Mouse (Mus musculus): Measurements from ENCODE around the gene Anks1.
"Not testable (repeated sequence)": the region's sequence is repeated elsewhere in the genome, so short reads cannot be mapped to it uniquely, and the experiment has no call there.

Anks1 gene

GRCm38 (mm10) chr17:27931826-27932225 lies 22.7 kb downstream of the Anks1 start:
- no peak for DNase-seq (ENCODE audit: low read depth, low spot score)

GRCm38 (mm10) chr17:27934136-27934910 lies 25.2 kb downstream of the Anks1 start:
- DNase-seq (ENCODE audit: low read depth, low spot score), result no peak

GRCm38 (mm10) chr17:27935091-27935490 lies 26.0 kb downstream of the Anks1 start:
- no peak for DNase-seq (ENCODE audit: low read depth, low spot score)

GRCm38 (mm10) chr17:27937054-27937615 lies 28.0 kb downstream of the Anks1 start:
- DNase-seq (ENCODE audit: low read depth, low spot score), result no peak

- no peak for DNase-seq (ENCODE audit: low read depth, low spot score)
Measured at GRCm38 (mm10) chr17:27938121-27938754, 29.1 kb downstream of the Anks1 start.

GRCm38 (mm10) chr17:27939028-27939427 lies 29.9 kb downstream of the Anks1 start:
- DNase-seq (ENCODE audit: low read depth, low spot score), result no peak

GRCm38 (mm10) chr17:27940352-27940751 lies 31.2 kb downstream of the Anks1 start:
- DNase-seq (ENCODE audit: low read depth, low spot score), result no peak

- no peak for DNase-seq (ENCODE audit: low read depth, low spot score)
Measured at GRCm38 (mm10) chr17:27941178-27941577, 32.1 kb downstream of the Anks1 start.

- DNase-seq (ENCODE audit: low read depth, low spot score), result no peak
Measured at GRCm38 (mm10) chr17:27941698-27942097, 32.6 kb downstream of the Anks1 start.

GRCm38 (mm10) chr17:27942131-27942530 lies 33.0 kb downstream of the Anks1 start:
- no peak for DNase-seq (ENCODE audit: low read depth, low spot score)

GRCm38 (mm10) chr17:27945546-27946216 lies 36.6 kb downstream of the Anks1 start:
- no peak for DNase-seq (ENCODE audit: low read depth, low spot score)

GRCm38 (mm10) chr17:27946371-27946770 lies 37.3 kb downstream of the Anks1 start:
- no peak for DNase-seq (ENCODE audit: low read depth, low spot score)

GRCm38 (mm10) chr17:27947155-27947554 lies 38.0 kb downstream of the Anks1 start:
- DNase-seq (ENCODE audit: low read depth, low spot score), result no peak

GRCm38 (mm10) chr17:27953136-27953535 lies 44.0 kb downstream of the Anks1 start:
- DNase-seq (ENCODE audit: low read depth, low spot score), result no peak

- DNase-seq (ENCODE audit: low read depth, low spot score), result no peak
Measured at GRCm38 (mm10) chr17:27954629-27955402, 45.7 kb downstream of the Anks1 start.

- DNase-seq (ENCODE audit: low read depth, low spot score), result no peak
Measured at GRCm38 (mm10) chr17:27957649-27958048, 48.5 kb downstream of the Anks1 start.

GRCm38 (mm10) chr17:27960128-27961111 lies 51.3 kb downstream of the Anks1 start:
- no peak for DNase-seq (ENCODE audit: low read depth, low spot score)

- not testable (repeated sequence) for DNase-seq (ENCODE audit: low read depth, low spot score)
Measured at GRCm38 (mm10) chr17:27963120-27963519, 54.0 kb downstream of the Anks1 start.

GRCm38 (mm10) chr17:27964607-27965006 lies 55.5 kb downstream of the Anks1 start:
- no peak for DNase-seq (ENCODE audit: low read depth, low spot score)

GRCm38 (mm10) chr17:27965292-27965691 lies 56.2 kb downstream of the Anks1 start:
- no peak for DNase-seq (ENCODE audit: low read depth, low spot score)

Data from embryo, embryonic 11.5 days (tissue).